Mouse (Mus musculus): ENCODE measurements around the gene Tnni2.

DNA sequence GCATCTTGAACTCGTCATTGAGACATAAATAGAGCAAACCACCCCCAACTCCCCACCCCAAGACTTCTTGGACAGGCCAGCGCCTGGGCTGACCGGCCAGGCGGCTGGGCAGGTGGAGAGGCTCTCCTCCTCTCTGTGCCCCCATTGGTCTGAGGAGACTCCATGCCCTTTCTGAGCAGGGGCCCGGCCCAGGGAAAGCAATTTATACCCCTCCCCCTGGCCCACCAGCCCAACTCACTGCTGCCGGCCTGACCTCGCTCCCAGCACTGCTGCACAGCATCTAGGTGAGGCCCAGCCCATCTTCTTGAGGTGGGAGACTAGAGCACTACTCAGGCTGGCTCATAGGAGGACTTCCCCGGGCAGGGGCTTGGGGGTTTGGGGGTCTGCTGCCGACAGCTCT, at the start of gene Tnni2:
- TF ChIP-seq POLR2A (IDR thresholded peaks at IDR 0.05; ENCODE audit: borderline replicate concordance, extremely low read depth, insufficient read depth, insufficient read length, poor library complexity, severe bottlenecking), result no peak
- no peak for TF ChIP-seq CTCF (IDR thresholded peaks at IDR 0.05; ENCODE audit: borderline replicate concordance, extremely low read depth, insufficient read depth, insufficient read length)

Data from brain, embryonic 14.5 days (tissue).